Mouse (Mus musculus): ENCODE measurements at regions not wholly inside any gene's neighbourhood (a gene's known extent, or its start where the extent isn't known, plus 50 kb on each side); places are given as distances from the start of the nearest gene placed in this dataset.
"Not testable (repeated sequence)": the region's sequence is repeated elsewhere in the genome, so short reads cannot be mapped to it uniquely, and the experiment has no call there.

- no peak for DNase-seq
Measured at GRCm38 (mm10) chrX:94785983-94786382, 61.6 kb downstream of the Zxdb start.

GRCm38 (mm10) chrX:94788331-94788920 is 64.1 kb downstream of the Zxdb start:
- no peak for DNase-seq

GRCm38 (mm10) chrX:94796845-94797244 is 72.5 kb downstream of the Zxdb start:
- not testable (repeated sequence) for DNase-seq

GRCm38 (mm10) chrX:94797348-94798182 is 73.2 kb downstream of the Zxdb start:
- DNase-seq: not testable (repeated sequence)

GRCm38 (mm10) chrX:94798183-94798619 is 73.8 kb downstream of the Zxdb start:
- not testable (repeated sequence) for DNase-seq

- DNase-seq: not testable (repeated sequence)
Measured at GRCm38 (mm10) chrX:94812760-94813159, 88.4 kb downstream of the Zxdb start.

- not testable (repeated sequence) for DNase-seq
Measured at GRCm38 (mm10) chrX:94827524-94827923, 103.2 kb downstream of the Zxdb start.

GRCm38 (mm10) chrX:94844110-94844779 is 119.9 kb downstream of the Zxdb start:
- DNase-seq: not testable (repeated sequence)

GRCm38 (mm10) chrX:94849549-94849948 is 125.2 kb downstream of the Zxdb start:
- DNase-seq: not testable (repeated sequence)

GRCm38 (mm10) chrX:94857501-94857900 is 133.1 kb downstream of the Zxdb start:
- DNase-seq: no peak

- DNase-seq: no peak
Measured at GRCm38 (mm10) chrX:94857954-94858353, 133.6 kb downstream of the Zxdb start.

GRCm38 (mm10) chrX:94863123-94863522 is 138.8 kb downstream of the Zxdb start:
- DNase-seq: no peak

- peak; percentile 79 to 81 for DNase-seq
Measured at GRCm38 (mm10) chrX:94865531-94866502, 141.4 kb downstream of the Zxdb start.

GRCm38 (mm10) chrX:94883547-94883946 is 142.9 kb downstream of the Spin4 start:
- not testable (repeated sequence) for DNase-seq

Data from thymus, adult 18-20 months (tissue).